Mouse (Mus musculus): ENCODE data around the gene Hoxb9. TPM values are rescaled to one million over a fixed set of nuclear protein-coding genes. Genes with fewer than 3 reads are reported as not detected.
A peak's percentile ranks its signal among the peaks of the same experiment; 100 is the strongest.

Hoxb9 gene
- total and polyA plus RNA-seq, 2 experiments from 2014 or later: not detected

- H3K27ac ChIP-seq: peak overlapping the region; percentile 37; the same call in 1 of the 2 replicates
- H3K4me2 ChIP-seq (ENCODE audit: low read depth, low read length): peak overlapping the region; percentile 30
- no peaks in the 10 kb centered on the region for H3K4me1 ChIP-seq (ENCODE audit: insufficient read depth, low read length)
- peaks cover 72% of the 10 kb centered on the region for H3K27me3 ChIP-seq (ENCODE audit: insufficient read depth, low read length)
- ATAC-seq (no peak), DNase-seq (ENCODE audit: low spot score) (no peak)
- peak overlapping the region; percentile 31 for H3K4me3 ChIP-seq (ENCODE audit: low read length)
- TF ChIP-seq CTCF (IDR thresholded peaks at IDR 0.05; ENCODE audit: low read depth): no peak
- no peak overlapping the region for H3K9ac ChIP-seq (replicated peaks; ENCODE audit: low read length)
- H3K36me3 ChIP-seq (ENCODE audit: insufficient read depth, low read length): no peaks in the 10 kb centered on the region
- WGBS: 3% methylated on average over 35 of the region's 35 CpGs
- no peaks in the 10 kb centered on the region for H3K9me3 ChIP-seq (ENCODE audit: low read length)
These were observed 29.3 kb downstream of the Hoxb9 start for GRCm38 (mm10) chr11:96300354-96301063.

- WGBS: 4% methylated on average over 10 of the region's 10 CpGs
- H3K4me1 ChIP-seq (ENCODE audit: insufficient read depth, low read length): no peaks in the 10 kb centered on the region
- H3K27me3 ChIP-seq (ENCODE audit: insufficient read depth, low read length): peaks cover 72% of the 10 kb centered on the region
- H3K4me3 ChIP-seq (ENCODE audit: low read length): peak overlapping the region; percentile 31
- ATAC-seq (no peak), DNase-seq (ENCODE audit: low spot score) (no peak)
- no peaks in the 10 kb centered on the region for H3K9me3 ChIP-seq (ENCODE audit: low read length)
- H3K36me3 ChIP-seq (ENCODE audit: insufficient read depth, low read length): no peaks in the 10 kb centered on the region
- TF ChIP-seq CTCF (IDR thresholded peaks at IDR 0.05; ENCODE audit: low read depth): no peak
- H3K4me2 ChIP-seq (ENCODE audit: low read depth, low read length): peak overlapping the region; percentile 30
- H3K27ac ChIP-seq: 0 out of 2 replicates have a peak overlapping the region, but pooled peaks have one; percentile 37
- no peak overlapping the region for H3K9ac ChIP-seq (replicated peaks; ENCODE audit: low read length)
These were observed 29.8 kb downstream of the Hoxb9 start for GRCm38 (mm10) chr11:96301064-96301431.

- ATAC-seq (0 out of 2 replicates have a peak, but pooled peaks have one; percentile 58), DNase-seq (ENCODE audit: low spot score) (peak; percentile 58)
- Histone ChIP-seq H3K27ac (peak overlapping the region; percentile 7; the same call in 1 of the 2 replicates), H3K36me3 (ENCODE audit: insufficient read depth, low read length) (no peaks in the 10 kb centered on the region), H3K4me1 (ENCODE audit: insufficient read depth, low read length) (no peaks in the 10 kb centered on the region), H3K9ac (replicated peaks; ENCODE audit: low read length) (no peak overlapping the region), H3K4me3 (ENCODE audit: low read length) (peak overlapping the region; percentile 11), H3K9me3 (ENCODE audit: low read length) (no peaks in the 10 kb centered on the region), H3K4me2 (ENCODE audit: low read depth, low read length) (peak overlapping the region; percentile 30), H3K27me3 (ENCODE audit: insufficient read depth, low read length) (peaks cover 72% of the 10 kb centered on the region)
- no peak for TF ChIP-seq CTCF (IDR thresholded peaks at IDR 0.05; ENCODE audit: low read depth)
- WGBS: under 1% methylated on average over 15 of the region's 15 CpGs
These were observed 30.6 kb downstream of the Hoxb9 start for GRCm38 (mm10) chr11:96301837-96302236.

- peak overlapping the region; percentile 4; the same call in 1 of the 2 replicates for H3K4me3 ChIP-seq (ENCODE audit: low read length)
- ATAC-seq (no peak), DNase-seq (ENCODE audit: low spot score) (no peak)
- peak overlapping the region; percentile 30 for H3K4me2 ChIP-seq (ENCODE audit: low read depth, low read length)
- H3K9me3 ChIP-seq (ENCODE audit: low read length): no peaks in the 10 kb centered on the region
- H3K27ac ChIP-seq: peak overlapping the region; percentile 7; the same call in 1 of the 2 replicates
- H3K4me1 ChIP-seq (ENCODE audit: insufficient read depth, low read length): no peaks in the 10 kb centered on the region
- no peak for TF ChIP-seq CTCF (IDR thresholded peaks at IDR 0.05; ENCODE audit: low read depth)
- 5% methylated on average over 23 of the region's 23 CpGs for WGBS
- H3K27me3 ChIP-seq (ENCODE audit: insufficient read depth, low read length): peaks cover 74% of the 10 kb centered on the region
- H3K36me3 ChIP-seq (ENCODE audit: insufficient read depth, low read length): no peaks in the 10 kb centered on the region
- no peak overlapping the region for H3K9ac ChIP-seq (replicated peaks; ENCODE audit: low read length)
These were observed 31.3 kb downstream of the Hoxb9 start for GRCm38 (mm10) chr11:96302381-96303150.

- H3K9me3 ChIP-seq (ENCODE audit: low read length): no peaks in the 10 kb centered on the region
- DNase-seq (ENCODE audit: low spot score) (peak; percentile 83), ATAC-seq (peak; percentile 49; the same call in 1 of the 2 replicates)
- H3K27me3 ChIP-seq (ENCODE audit: insufficient read depth, low read length): peaks cover 75% of the 10 kb centered on the region
- 1% methylated on average over 69 of the region's 69 CpGs for WGBS
- H3K4me3 ChIP-seq (ENCODE audit: low read length): peak within 1 kb of the TSS; percentile 30
- peak; percentile 88 for TF ChIP-seq CTCF (IDR thresholded peaks at IDR 0.05; ENCODE audit: low read depth)
- H3K27ac ChIP-seq: peak within 1 kb of the TSS; percentile 69
- H3K36me3 ChIP-seq (ENCODE audit: insufficient read depth, low read length): no peaks in the 10 kb centered on the region
- peak within 1 kb of the TSS; percentile 53 for H3K9ac ChIP-seq (replicated peaks; ENCODE audit: low read length)
- peak within 1 kb of the TSS; percentile 30 for H3K4me2 ChIP-seq (ENCODE audit: low read depth, low read length)
- H3K4me1 ChIP-seq (ENCODE audit: insufficient read depth, low read length): no peaks in the 10 kb centered on the region
These were observed 32.2 kb downstream of the Hoxb9 start, which contains the start of gene Hoxb5 for GRCm38 (mm10) chr11:96303151-96304099. Hoxb5 (plus strand) TSS chr11:96303336.
